Mouse (Mus musculus) hindbrain, embryonic 11.5 days (tissue): ENCODE measurements around the gene Akr1b8. TPM values are rescaled to one million over a fixed set of nuclear protein-coding genes. Genes with fewer than 3 reads are reported as not detected.
"Not testable (repeated sequence)": the region's sequence is repeated elsewhere in the genome, so short reads cannot be mapped to it uniquely, and the experiment has no call there.

Experiments
- ATAC-seq: fragments of 200-750 bp; cut with Nextera tagmentation; 2 replicates; pipeline ENCODE4 v1.8.0; 2017; ENCODE audit warnings: mild to moderate bottlenecking, moderate TSS enrichment, moderate library complexity; ENCODE audit not compliant: low FRiP score
- DNase-seq: peaks from one replicate; pipeline ENCODE4 v3.0.0-alpha.2; 2015; ENCODE audit warnings: low spot score
- H3K27ac ChIP-seq: fragments of 300-500 bp; sonication (generic); 2 replicates; pipeline ENCODE4 v1.5.1; 2014; ENCODE audit warnings: mild to moderate bottlenecking, low read depth, low read length
- H3K27me3 ChIP-seq: fragments of 300-500 bp; sonication (generic); 2 replicates; pipeline ENCODE4 v1.6.1; 2014; ENCODE audit warnings: mild to moderate bottlenecking, low read length, moderate library complexity, mixed read lengths; ENCODE audit not compliant: control insufficient read depth, insufficient read depth
- H3K36me3 ChIP-seq: fragments of 300-500 bp; sonication (generic); 2 replicates; pipeline ENCODE4 v1.6.1; 2014; ENCODE audit warnings: mild to moderate bottlenecking, low read length, moderate library complexity, mixed read lengths; ENCODE audit not compliant: control insufficient read depth, insufficient read depth
- H3K4me1 ChIP-seq: fragments of 300-500 bp; sonication (generic); replicated peaks from 2 replicates; pipeline ENCODE4 v1.6.1; 2014; ENCODE audit warnings: low read length, mixed read lengths; ENCODE audit not compliant: control insufficient read depth, insufficient read depth
- H3K4me2 ChIP-seq: fragments of 300-500 bp; sonication (generic); replicated peaks from 2 replicates; pipeline ENCODE4 v1.6.1; 2014; ENCODE audit warnings: mild to moderate bottlenecking, low read depth, low read length
- H3K4me3 ChIP-seq: fragments of 300-500 bp; sonication (generic); 2 replicates; pipeline ENCODE4 v1.5.1; 2014; ENCODE audit warnings: low read depth, low read length
- H3K9ac ChIP-seq: fragments of 300-500 bp; sonication (generic); 2 replicates; pipeline ENCODE4 v1.6.1; 2014; ENCODE audit warnings: low read depth, low read length
- H3K9me3 ChIP-seq: fragments of 300-500 bp; sonication (generic); 2 replicates; pipeline ENCODE4 v1.6.1; 2016; ENCODE audit warnings: low read length; ENCODE audit not compliant: control insufficient read depth
- WGBS: fragments of 180-500 bp; shearing (Covaris S2); extraction: QIAGEN DNeasy Blood & Tissue Kit; methylation state at CpG from one replicate; pipeline ENCODE4 v1.1.7; 2014; 5-methylcytosine and 5-hydroxymethylcytosine counted together
- polyA plus RNA-seq: library from polyadenylated mRNA; unstranded; fragments of >200 nt; fragmentation: Nextera tagmentation; extraction: Ambion mirVana; gene quantifications from 2 replicates; pipeline ENCODE4 v1.2.1, GENCODE M21; 2014

Akr1b8 gene
- polyA plus RNA-seq, 1 experiment from 2014 or later = 33.0 TPM

- no peak overlapping the region for H3K27ac ChIP-seq
- no peaks in the 10 kb centered on the region for H3K9me3 ChIP-seq
- H3K4me3 ChIP-seq = no peak overlapping the region
- no peaks in the 10 kb centered on the region; the same call in 1 of the 2 replicates for H3K4me1 ChIP-seq
- H3K27me3 ChIP-seq = no peaks in the 10 kb centered on the region
- WGBS = 66% methylated on average over 5 of the region's 5 CpGs
- H3K9ac ChIP-seq = no peak overlapping the region
- H3K4me2 ChIP-seq = no peak overlapping the region
- DNase-seq (peak; percentile 11), ATAC-seq (no peak)
- H3K36me3 ChIP-seq = no peaks in the 10 kb centered on the region
Observed at GRCm38 (mm10) chr6:34318172-34318571, 35.7 kb upstream of the Akr1b8 start.

- DNase-seq = no peak
- Histone ChIP-seq H3K9ac (no peak overlapping the region), H3K9me3 (no peaks in the 10 kb centered on the region), H3K27me3 (no peaks in the 10 kb centered on the region), H3K36me3 (no peaks in the 10 kb centered on the region), H3K4me2 (no peak overlapping the region), H3K27ac (no peak overlapping the region), H3K4me3 (no peak overlapping the region), H3K4me1 (no peaks in the 10 kb centered on the region; the same call in 1 of the 2 replicates)
- no peak for ATAC-seq
- 66% methylated on average over 6 of the region's 6 CpGs for WGBS
Observed at GRCm38 (mm10) chr6:34318636-34319035, 35.3 kb upstream of the Akr1b8 start.

- Histone ChIP-seq H3K4me3 (no peak overlapping the region), H3K27ac (no peak overlapping the region), H3K4me1 (no peaks in the 10 kb centered on the region), H3K9me3 (no peaks in the 10 kb centered on the region), H3K36me3 (no peaks in the 10 kb centered on the region), H3K27me3 (no peaks in the 10 kb centered on the region), H3K9ac (no peak overlapping the region), H3K4me2 (no peak overlapping the region)
- DNase-seq (no peak), ATAC-seq (no peak)
- 96% methylated on average over 7 of the region's 7 CpGs for WGBS
Observed at GRCm38 (mm10) chr6:34322121-34322520, 31.8 kb upstream of the Akr1b8 start.

- Histone ChIP-seq H3K36me3 (no peaks in the 10 kb centered on the region), H3K4me1 (no peaks in the 10 kb centered on the region), H3K27ac (no peak overlapping the region), H3K4me2 (no peak overlapping the region), H3K9me3 (no peaks in the 10 kb centered on the region), H3K9ac (no peak overlapping the region), H3K4me3 (no peak overlapping the region), H3K27me3 (no peaks in the 10 kb centered on the region)
- DNase-seq (no peak), ATAC-seq (no peak)
- WGBS = 91% methylated on average over 5 of the region's 5 CpGs
Observed at GRCm38 (mm10) chr6:34331379-34331778, 22.5 kb upstream of the Akr1b8 start.

- not testable (repeated sequence) for ATAC-seq, H3K36me3 ChIP-seq, H3K27me3 ChIP-seq, DNase-seq, H3K4me1 ChIP-seq, H3K27ac ChIP-seq, H3K4me3 ChIP-seq, H3K4me2 ChIP-seq, H3K9ac ChIP-seq, H3K9me3 ChIP-seq
- WGBS = 86% methylated on average over 12 of the region's 12 CpGs
Observed at GRCm38 (mm10) chr6:34331804-34332203, 22.1 kb upstream of the Akr1b8 start.

- 90% methylated on average over 5 of the region's 5 CpGs for WGBS
- H3K4me2 ChIP-seq = no peak overlapping the region
Observed at GRCm38 (mm10) chr6:34334673-34335072, 19.2 kb upstream of the Akr1b8 start.

GRCm38 (mm10) chr6:34337799-34338198 is 16.1 kb upstream of the Akr1b8 start:
- no peak overlapping the region for H3K9ac ChIP-seq
- no peak overlapping the region for H3K4me3 ChIP-seq
- no peaks in the 10 kb centered on the region for H3K27me3 ChIP-seq
- no peaks in the 10 kb centered on the region for H3K9me3 ChIP-seq
- DNase-seq = no peak
- no peak overlapping the region for H3K27ac ChIP-seq
- no peak for ATAC-seq
- WGBS = 89% methylated on average over 2 of the region's 2 CpGs
- H3K4me2 ChIP-seq = no peak overlapping the region
- no peaks in the 10 kb centered on the region for H3K36me3 ChIP-seq
- no peaks in the 10 kb centered on the region for H3K4me1 ChIP-seq

More at GRCm38 (mm10) chr6:34334673-34335072, 19.2 kb upstream of the Akr1b8 start:
- H3K4me1 ChIP-seq = no peaks in the 10 kb centered on the region
- DNase-seq (no peak), ATAC-seq (no peak)
- H3K27me3 ChIP-seq = no peaks in the 10 kb centered on the region
- no peak overlapping the region for H3K9ac ChIP-seq
- no peaks in the 10 kb centered on the region for H3K36me3 ChIP-seq
- no peaks in the 10 kb centered on the region for H3K9me3 ChIP-seq
- no peak overlapping the region for H3K4me3 ChIP-seq
- H3K27ac ChIP-seq = no peak overlapping the region

- no peaks in the 10 kb centered on the region for H3K27me3 ChIP-seq
- ATAC-seq (no peak), DNase-seq (no peak)
- H3K4me1 ChIP-seq = no peaks in the 10 kb centered on the region
- H3K36me3 ChIP-seq = no peaks in the 10 kb centered on the region
- no peaks in the 10 kb centered on the region for H3K9me3 ChIP-seq
- no peak overlapping the region for H3K4me3 ChIP-seq
- no peak overlapping the region for H3K27ac ChIP-seq
- WGBS = 85% methylated on average over 4 of the region's 4 CpGs
- H3K4me2 ChIP-seq = no peak overlapping the region
- no peak overlapping the region for H3K9ac ChIP-seq
Observed at GRCm38 (mm10) chr6:34341991-34342390, 11.9 kb upstream of the Akr1b8 start.

GRCm38 (mm10) chr6:34342476-34342875 is 11.4 kb upstream of the Akr1b8 start:
- WGBS = 94% methylated on average over 2 of the region's 2 CpGs
- no peaks in the 10 kb centered on the region for H3K27me3 ChIP-seq
- H3K36me3 ChIP-seq = no peaks in the 10 kb centered on the region
- H3K4me1 ChIP-seq = no peaks in the 10 kb centered on the region
- no peak overlapping the region for H3K27ac ChIP-seq
- ATAC-seq = no peak
- no peak overlapping the region for H3K4me2 ChIP-seq
- H3K9ac ChIP-seq = no peak overlapping the region
- H3K9me3 ChIP-seq = no peaks in the 10 kb centered on the region
- DNase-seq = no peak
- no peak overlapping the region for H3K4me3 ChIP-seq
